Mouse (Mus musculus) lung, adult 2 months (tissue): ENCODE measurements around the gene Slc24a5.

ENCODE experiments used
- CTCF ChIP-seq: fragments of 200-500 bp; IDR thresholded peaks from 2 replicates; pipeline ENCODE4 v1.5.1; 2011; ENCODE audit warnings: mild to moderate bottlenecking, low read length, control low read depth; ENCODE audit not compliant: insufficient read depth
- POLR2A ChIP-seq: fragments of 200-500 bp; IDR thresholded peaks from 2 replicates; pipeline ENCODE4 v1.6.1; 2011; ENCODE audit warnings: low read depth, mild to moderate bottlenecking, control low read depth, low read length, borderline replicate concordance; ENCODE audit errors: extremely low read depth

- TF ChIP-seq CTCF (no peak), POLR2A (no peak)
Measured at GRCm38 (mm10) chr2:125031562-125032257, 36.2 kb upstream of the Slc24a5 start.
